Mouse (Mus musculus) cerebellum, adult 2 months (tissue): ENCODE measurements at regions not wholly inside any gene's neighbourhood (a gene's known extent, or its start where the extent isn't known, plus 50 kb on each side); places are given as distances from the start of the nearest gene placed in this dataset.

ENCODE experiments used
- CTCF ChIP-seq: fragments of 200-500 bp; IDR thresholded peaks from 2 replicates; pipeline ENCODE4 v1.5.1; 2011; ENCODE audit warnings: low read depth, mild to moderate bottlenecking, control low read depth, low read length, moderate library complexity, borderline replicate concordance; ENCODE audit not compliant: insufficient read depth
- POLR2A ChIP-seq: fragments of 200-500 bp; IDR thresholded peaks from 2 replicates; pipeline ENCODE4 v1.6.1; 2011; ENCODE audit warnings: low read length, control low read depth, borderline replicate concordance; ENCODE audit not compliant: insufficient read depth

GRCm38 (mm10) chr17:48877505-48877904 is 54.7 kb upstream of the Lrfn2 start:
- TF ChIP-seq CTCF (no peak), POLR2A (no peak)
